Mouse (Mus musculus): Measurements from ENCODE around the gene Arhgap21. TPM values are rescaled to one million over a fixed set of nuclear protein-coding genes. Genes with fewer than 3 reads are reported as not detected.

Arhgap21 gene
- total RNA-seq, 2 experiments from 2014 or later: 84.5 to 91.7 TPM

- DNase-seq: no peak
- intact Hi-C loops (cut with DNase I): no loop called here
Observed at GRCm38 (mm10) chr2:20826258-20826657, 142.4 kb downstream of the Arhgap21 start.

DNA sequence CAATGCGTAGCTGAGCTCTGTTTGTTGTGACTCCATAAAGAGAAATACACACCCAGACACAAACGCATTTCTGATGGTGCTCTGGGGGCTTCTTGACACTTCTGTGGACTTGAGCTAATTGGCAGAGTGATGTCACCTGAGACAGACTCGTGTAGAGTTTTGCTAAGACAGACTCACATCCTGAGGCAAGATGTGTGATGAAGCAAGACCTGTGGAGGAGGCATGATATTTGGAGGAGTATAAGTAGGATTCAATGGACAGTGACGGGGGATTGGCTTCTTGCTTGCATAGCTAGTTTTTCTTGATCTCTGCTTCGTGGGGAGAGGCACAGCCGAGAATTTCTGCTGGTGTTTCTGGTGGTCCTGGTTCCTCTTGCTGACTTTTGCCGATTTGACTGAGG, 150.5 kb downstream of the Arhgap21 start:
- no peak for DNase-seq
- intact Hi-C loops (cut with DNase I): no loop called here

DNA sequence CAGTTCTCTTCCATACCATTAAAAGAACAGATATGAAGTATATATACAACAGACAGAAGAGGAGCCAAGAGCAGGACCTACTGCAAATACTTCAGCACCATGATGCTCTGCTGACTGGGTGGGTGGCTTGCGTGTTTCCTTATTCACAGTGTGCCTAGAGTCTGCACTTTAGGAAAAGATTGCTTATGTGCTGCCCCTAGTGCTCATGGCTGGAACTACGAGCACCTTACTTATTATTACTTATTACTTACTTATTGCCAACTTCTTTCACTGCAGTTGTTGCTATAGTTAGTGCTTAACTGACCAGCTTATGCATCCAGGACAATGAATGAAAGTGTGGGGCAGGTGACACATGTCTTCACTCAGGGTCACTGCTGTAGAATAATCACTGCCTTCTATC, 154.7 kb downstream of the Arhgap21 start:
- intact Hi-C loops (cut with DNase I): no loop called here
- no peak for DNase-seq

DNA sequence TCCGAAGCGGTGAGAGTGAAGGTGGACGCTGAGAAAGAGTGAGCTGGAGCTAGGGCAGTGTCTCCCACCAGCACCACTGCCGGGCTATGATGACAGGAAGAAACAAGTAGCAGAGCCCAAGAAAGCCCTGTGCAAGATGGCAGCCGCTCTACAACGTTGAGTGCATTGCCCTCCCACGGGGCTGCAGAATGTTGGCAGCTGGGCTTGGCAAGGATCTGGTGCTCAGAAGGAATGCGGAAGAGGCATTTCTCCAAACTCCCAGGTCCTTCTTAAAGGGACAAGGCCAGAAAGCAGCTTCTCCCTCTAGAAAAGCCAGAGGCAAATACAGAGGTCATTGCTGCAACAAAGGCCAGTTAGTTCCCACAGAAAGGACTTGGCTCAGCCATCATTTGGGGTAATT, 157.2 kb downstream of the Arhgap21 start:
- peak; percentile 24 to 60 for DNase-seq
- intact Hi-C loops (cut with DNase I): no loop called here

- DNase-seq: no peak
- intact Hi-C loops (cut with DNase I): no loop called here
Observed at GRCm38 (mm10) chr2:20801236-20801890, 167.3 kb downstream of the Arhgap21 start.

Other genes starting within 250 kb of the Arhgap21 start
- gene Enkur, start 236.5 kb upstream of the Arhgap21 start, total RNA-seq (2021): 1 to 10 TPM; 3.8 to 4.4 TPM
- gene Thnsl1, start 236.8 kb upstream of the Arhgap21 start, total RNA-seq (2021): 1 to 10 TPM; 5.0 to 5.5 TPM

All from heart, postnatal 14 days (tissue).